Mouse (Mus musculus) ES-E14 (cell line): ENCODE results near the gene Nav1.

Source experiments
- CHD2 ChIP-seq: IDR thresholded peaks from 2 replicates; pipeline ENCODE4 v1.6.1; 2014; ENCODE audit warnings: mild to moderate bottlenecking, low read depth, low read length, inconsistent platforms
- HCFC1 ChIP-seq: IDR thresholded peaks from 2 replicates; pipeline ENCODE4 v1.6.1; 2012; ENCODE audit warnings: low read length, inconsistent platforms, borderline replicate concordance; ENCODE audit not compliant: insufficient read depth
- MAFK ChIP-seq: IDR thresholded peaks from 2 replicates; pipeline ENCODE4 v1.6.1; 2014; ENCODE audit warnings: mild to moderate bottlenecking, low read depth, low read length, inconsistent platforms; ENCODE audit not compliant: insufficient read depth
- ZC3H11A ChIP-seq: IDR thresholded peaks from 2 replicates; pipeline ENCODE4 v1.6.1; 2012; ENCODE audit warnings: low read depth, mild to moderate bottlenecking, inconsistent platforms, low read length, borderline replicate concordance
- ZNF384 ChIP-seq: IDR thresholded peaks from 2 replicates; pipeline ENCODE4 v1.6.1; 2012; ENCODE audit warnings: low read depth, low read length, inconsistent platforms

- no peak for TF ChIP-seq HCFC1
- no peak for TF ChIP-seq MAFK
- no peak for TF ChIP-seq CHD2
- TF ChIP-seq ZC3H11A: no peak
- TF ChIP-seq ZNF384: no peak
Observed at GRCm38 (mm10) chr1:135492406-135492805, 114.7 kb downstream of the Nav1 start.
